Mouse (Mus musculus): ENCODE measurements around the gene Tubb3.

DNA sequence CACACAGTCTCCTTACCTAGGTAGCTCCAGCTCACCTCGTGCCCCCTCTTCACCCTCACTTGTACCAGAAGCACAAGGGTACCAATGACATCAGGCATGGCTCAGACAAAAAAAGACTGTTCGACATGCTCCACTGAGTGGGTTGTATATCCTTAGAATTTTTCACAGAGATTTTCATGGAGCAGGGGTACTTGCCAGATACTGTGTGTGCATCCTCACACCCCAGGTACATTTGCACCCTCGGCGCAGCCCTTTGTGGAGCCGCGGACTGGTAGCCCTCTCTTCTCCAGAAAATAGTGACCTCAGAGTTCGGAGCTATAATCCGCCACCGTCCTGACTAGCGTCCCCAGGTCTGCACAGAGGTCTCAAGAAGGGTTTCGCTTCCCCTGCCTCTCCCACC lies 436 bp upstream of the Tubb3 start:
- TF ChIP-seq CTCF (IDR thresholded peaks at IDR 0.05; ENCODE audit: borderline replicate concordance, insufficient read depth, low read length) (no peak), POLR2A (IDR thresholded peaks at IDR 0.05; ENCODE audit: low read depth, low read length) (no peak)
